Mouse (Mus musculus): ENCODE results near the gene Brd7. TPM values are rescaled to one million over a fixed set of nuclear protein-coding genes. Genes with fewer than 3 reads are reported as not detected.

Brd7 gene
- polyA plus RNA-seq, 1 experiment from 2014 or later: 64.6 TPM

DNA sequence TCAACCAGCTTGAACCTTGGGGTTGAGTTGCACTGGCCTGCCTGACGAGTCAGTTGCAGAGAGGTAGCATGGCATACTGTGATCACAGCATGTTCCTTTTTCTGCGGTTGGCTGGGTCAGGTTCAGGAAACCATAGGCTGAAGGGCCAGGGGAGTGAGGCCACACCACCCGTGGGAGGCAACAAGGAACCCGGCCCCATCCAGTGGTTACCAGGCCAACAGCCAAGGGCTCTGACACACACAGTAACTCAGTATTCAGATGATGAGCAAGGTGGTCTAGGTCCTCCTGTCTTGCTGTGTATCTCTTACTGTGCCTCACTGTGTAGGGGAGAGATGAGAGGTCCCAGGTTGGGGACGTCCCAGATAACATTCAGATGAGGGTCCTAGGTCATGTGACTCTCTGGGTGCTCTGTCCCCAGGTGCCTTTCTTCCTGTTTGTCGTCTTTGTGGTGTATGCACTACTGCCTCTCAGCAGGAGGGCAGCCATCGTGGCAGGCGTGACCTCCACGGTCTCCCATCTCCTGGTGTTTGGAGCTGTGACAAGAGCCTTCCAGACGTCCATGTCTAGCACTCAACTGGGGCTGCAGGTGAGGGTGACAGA is 52.6 kb downstream of the Brd7 start:
- ATAC-seq (replicated peaks; ENCODE audit: low FRiP score, low read depth) (no peak; the same call in 1 of the 2 replicates), DNase-seq (ENCODE audit: low spot score) (no peak)
- WGBS: 50% methylated on average over 10 of the region's 10 CpGs
- Histone ChIP-seq H3K4me1 (replicated peaks; ENCODE audit: insufficient read depth, low read length) (no peaks in the 10 kb centered on the region), H3K4me3 (replicated peaks; ENCODE audit: low read depth, low read length) (no peak overlapping the region), H3K9me3 (replicated peaks; ENCODE audit: low read length) (no peaks in the 10 kb centered on the region), H3K9ac (ENCODE audit: low read depth, low read length) (no peak overlapping the region), H3K27ac (no peak overlapping the region), H3K36me3 (ENCODE audit: insufficient read depth, low read length) (no peaks in the 10 kb centered on the region), H3K4me2 (ENCODE audit: low read length) (no peak overlapping the region), H3K27me3 (ENCODE audit: insufficient read depth, low read length) (no peaks in the 10 kb centered on the region)
- no peak for TF ChIP-seq CTCF (IDR thresholded peaks at IDR 0.05; ENCODE audit: low read depth)

DNA sequence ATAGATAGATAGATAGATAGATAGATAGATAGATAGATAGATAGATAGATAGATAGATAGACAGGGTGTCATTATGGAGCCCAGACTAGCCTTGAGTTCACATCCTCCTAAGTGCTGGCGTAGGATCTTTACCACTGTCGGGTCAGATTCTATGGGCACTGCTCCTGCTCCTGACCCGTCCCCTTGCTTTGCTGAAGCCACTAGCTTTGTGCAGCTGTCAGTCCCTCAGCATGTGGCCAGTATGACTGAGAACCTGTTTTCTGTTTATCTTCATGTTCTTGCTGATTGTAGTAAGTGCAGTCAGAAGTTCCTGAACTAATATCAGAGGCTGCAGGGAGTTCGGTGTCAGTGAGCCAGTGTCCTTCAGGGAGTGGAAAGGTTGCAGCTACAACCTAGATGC is 54.3 kb downstream of the Brd7 start:
- no peaks in the 10 kb centered on the region for H3K9me3 ChIP-seq (replicated peaks; ENCODE audit: low read length)
- H3K4me1 ChIP-seq (replicated peaks; ENCODE audit: insufficient read depth, low read length): no peaks in the 10 kb centered on the region
- DNase-seq (ENCODE audit: low spot score) (no peak), ATAC-seq (replicated peaks; ENCODE audit: low FRiP score, low read depth) (no peak)
- H3K27me3 ChIP-seq (ENCODE audit: insufficient read depth, low read length): no peaks in the 10 kb centered on the region
- H3K36me3 ChIP-seq (ENCODE audit: insufficient read depth, low read length): no peaks in the 10 kb centered on the region
- no peak for TF ChIP-seq CTCF (IDR thresholded peaks at IDR 0.05; ENCODE audit: low read depth)
- no peak overlapping the region for H3K9ac ChIP-seq (ENCODE audit: low read depth, low read length)
- WGBS: 88% methylated on average over 4 of the region's 4 CpGs
- no peak overlapping the region for H3K4me2 ChIP-seq (ENCODE audit: low read length)
- no peak overlapping the region for H3K4me3 ChIP-seq (replicated peaks; ENCODE audit: low read depth, low read length)
- no peak overlapping the region for H3K27ac ChIP-seq

DNA sequence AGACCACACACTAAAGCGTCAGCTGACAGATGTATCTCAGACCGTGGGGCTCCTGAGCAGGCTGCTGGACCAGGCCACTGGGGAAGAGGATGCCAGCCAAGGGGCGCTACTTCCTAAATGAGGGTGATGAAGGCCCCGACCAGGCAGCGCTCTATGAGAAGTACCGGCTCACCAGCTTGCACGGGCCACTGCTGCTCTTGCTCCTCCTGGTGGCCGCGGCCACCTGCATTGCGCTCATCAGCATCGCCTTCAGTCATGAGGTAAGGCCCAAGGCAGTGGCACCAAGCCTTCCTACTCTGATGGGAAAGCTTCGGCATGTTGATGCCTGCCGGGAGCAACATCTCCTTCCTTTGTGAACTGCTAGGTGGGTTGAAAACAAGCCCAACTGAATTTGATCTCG is 55.5 kb downstream of the Brd7 start:
- 70% methylated on average over 14 of the region's 14 CpGs for WGBS
- DNase-seq (ENCODE audit: low spot score) (no peak), ATAC-seq (replicated peaks; ENCODE audit: low FRiP score, low read depth) (no peak)
- H3K27ac ChIP-seq: no peak overlapping the region
- peak; percentile 57 for TF ChIP-seq CTCF (IDR thresholded peaks at IDR 0.05; ENCODE audit: low read depth)
- H3K4me2 ChIP-seq (ENCODE audit: low read length): no peak overlapping the region
- H3K9me3 ChIP-seq (replicated peaks; ENCODE audit: low read length): no peaks in the 10 kb centered on the region
- H3K4me1 ChIP-seq (replicated peaks; ENCODE audit: insufficient read depth, low read length): no peaks in the 10 kb centered on the region
- H3K36me3 ChIP-seq (ENCODE audit: insufficient read depth, low read length): no peaks in the 10 kb centered on the region
- H3K4me3 ChIP-seq (replicated peaks; ENCODE audit: low read depth, low read length): no peak overlapping the region
- H3K27me3 ChIP-seq (ENCODE audit: insufficient read depth, low read length): no peaks in the 10 kb centered on the region
- H3K9ac ChIP-seq (ENCODE audit: low read depth, low read length): no peak overlapping the region

- Histone ChIP-seq H3K4me1 (replicated peaks; ENCODE audit: insufficient read depth, low read length) (no peaks in the 10 kb centered on the region), H3K27me3 (ENCODE audit: insufficient read depth, low read length) (no peaks in the 10 kb centered on the region), H3K4me3 (replicated peaks; ENCODE audit: low read depth, low read length) (no peak overlapping the region), H3K27ac (no peak overlapping the region), H3K9ac (ENCODE audit: low read depth, low read length) (no peak overlapping the region), H3K36me3 (ENCODE audit: insufficient read depth, low read length) (no peaks in the 10 kb centered on the region), H3K9me3 (replicated peaks; ENCODE audit: low read length) (no peaks in the 10 kb centered on the region), H3K4me2 (ENCODE audit: low read length) (no peak overlapping the region)
- ATAC-seq (replicated peaks; ENCODE audit: low FRiP score, low read depth): no peak
- DNase-seq (ENCODE audit: low spot score): no peak
- WGBS: 92% methylated on average over 4 of the region's 4 CpGs
- no peak for TF ChIP-seq CTCF (IDR thresholded peaks at IDR 0.05; ENCODE audit: low read depth)
Measured at GRCm38 (mm10) chr8:88305814-88306213, 56.2 kb downstream of the Brd7 start.

DNA sequence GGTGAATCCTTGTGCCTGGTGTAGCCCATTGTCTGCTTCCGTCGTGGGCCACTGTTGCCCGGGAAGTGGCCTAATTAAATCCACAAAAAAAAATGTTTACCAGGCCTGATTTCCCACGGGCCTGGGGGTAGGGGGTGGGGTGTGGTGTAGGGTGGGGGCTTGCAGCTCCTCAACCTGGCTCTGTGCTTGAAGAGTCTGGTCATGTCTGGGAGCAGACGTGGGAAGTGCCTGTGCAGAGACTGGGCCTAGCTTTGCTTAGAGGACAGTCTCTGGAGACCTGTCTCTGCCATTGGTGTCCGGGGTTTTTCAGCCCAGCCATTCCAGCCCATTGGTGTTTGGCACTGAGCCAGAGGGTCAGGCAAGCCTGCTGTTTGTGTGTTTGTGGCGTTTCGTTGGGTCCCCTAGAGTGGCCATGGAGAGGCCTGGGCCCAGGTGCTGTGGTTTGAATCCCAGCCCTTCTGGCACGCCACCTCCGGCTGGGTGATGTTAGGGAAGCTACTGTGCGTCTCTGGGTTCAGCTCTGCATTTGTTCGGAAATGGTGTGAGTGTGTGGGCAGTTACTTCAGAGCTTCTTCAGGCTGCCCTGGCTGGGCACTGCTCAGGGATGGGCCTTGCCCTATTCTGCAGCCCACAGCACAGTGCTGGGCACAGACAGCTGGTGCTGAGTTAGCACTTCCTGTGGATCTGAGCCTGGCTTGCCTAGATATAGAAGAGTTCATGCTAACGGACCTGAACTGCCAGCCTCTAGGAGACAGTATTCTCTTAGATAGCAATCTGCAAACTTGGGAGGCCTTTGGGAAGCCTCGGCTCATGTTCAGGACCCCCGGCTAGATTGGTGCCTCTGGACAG is 60.2 kb downstream of the Brd7 start:
- Histone ChIP-seq H3K9ac (ENCODE audit: low read depth, low read length) (no peak overlapping the region), H3K4me3 (replicated peaks; ENCODE audit: low read depth, low read length) (no peak overlapping the region), H3K4me1 (replicated peaks; ENCODE audit: insufficient read depth, low read length) (no peaks in the 10 kb centered on the region; the same call in 1 of the 2 replicates), H3K9me3 (replicated peaks; ENCODE audit: low read length) (no peaks in the 10 kb centered on the region), H3K27me3 (ENCODE audit: insufficient read depth, low read length) (no peaks in the 10 kb centered on the region), H3K27ac (peak overlapping the region; percentile 47; the same call in 1 of the 2 replicates), H3K4me2 (ENCODE audit: low read length) (no peak overlapping the region), H3K36me3 (ENCODE audit: insufficient read depth, low read length) (no peaks in the 10 kb centered on the region)
- no peak for DNase-seq (ENCODE audit: low spot score)
- ATAC-seq (replicated peaks; ENCODE audit: low FRiP score, low read depth): no peak
- TF ChIP-seq CTCF (IDR thresholded peaks at IDR 0.05; ENCODE audit: low read depth): no peak
- WGBS: 71% methylated on average over 15 of the region's 15 CpGs

- Histone ChIP-seq H3K4me2 (ENCODE audit: low read length) (no peak overlapping the region), H3K27ac (no peak overlapping the region), H3K27me3 (ENCODE audit: insufficient read depth, low read length) (no peaks in the 10 kb centered on the region), H3K36me3 (ENCODE audit: insufficient read depth, low read length) (no peaks in the 10 kb centered on the region), H3K9ac (ENCODE audit: low read depth, low read length) (no peak overlapping the region), H3K4me3 (replicated peaks; ENCODE audit: low read depth, low read length) (no peak overlapping the region), H3K4me1 (replicated peaks; ENCODE audit: insufficient read depth, low read length) (no peaks in the 10 kb centered on the region; the same call in 1 of the 2 replicates), H3K9me3 (replicated peaks; ENCODE audit: low read length) (no peaks in the 10 kb centered on the region)
- no peak for ATAC-seq (replicated peaks; ENCODE audit: low FRiP score, low read depth)
- no peak for TF ChIP-seq CTCF (IDR thresholded peaks at IDR 0.05; ENCODE audit: low read depth)
- WGBS: 71% methylated on average over 10 of the region's 10 CpGs
- no peak for DNase-seq (ENCODE audit: low spot score)
Measured at GRCm38 (mm10) chr8:88299907-88300603, 61.9 kb downstream of the Brd7 start.

Data from kidney, postnatal 0 days (tissue).